Mouse (Mus musculus) embryonic fibroblast, embryonic 13.5 days (primary cell): ENCODE data around the gene Cnpy2. TPM values are rescaled to one million over a fixed set of nuclear protein-coding genes. Genes with fewer than 3 reads are reported as not detected.
A peak's percentile ranks its signal among the peaks of the same experiment; 100 is the strongest.

Experiments used
- H3K27ac ChIP-seq: 2 replicates; pipeline ENCODE4 v1.5.1; 2012; ENCODE audit warnings: low read length, control low read depth, inconsistent platforms; ENCODE audit not compliant: insufficient read depth
- H3K4me1 ChIP-seq: 2 replicates; pipeline ENCODE4 v1.6.1; 2011; ENCODE audit warnings: low read length; ENCODE audit not compliant: control insufficient read depth, insufficient read depth
- H3K4me3 ChIP-seq: 2 replicates; pipeline ENCODE4 v1.5.1; 2011; ENCODE audit warnings: mild to moderate bottlenecking, control low read depth, low read length; ENCODE audit not compliant: insufficient read depth
- CTCF ChIP-seq: IDR thresholded peaks from 2 replicates; pipeline ENCODE4 v1.5.1; 2011; ENCODE audit warnings: mild to moderate bottlenecking, control low read depth, low read length, moderate library complexity, borderline replicate concordance; ENCODE audit not compliant: insufficient read depth
- POLR2A ChIP-seq: IDR thresholded peaks from 2 replicates; pipeline ENCODE4 v1.6.1; 2011; ENCODE audit warnings: low read depth, mild to moderate bottlenecking, control low read depth, low read length, moderate library complexity
- polyA plus RNA-seq: library from polyadenylated mRNA; stranded (reverse); fragments of >200 nt; gene quantifications from 2 replicates; pipeline ENCODE4 v1.2.4, GENCODE M21; 2011; ENCODE audit warnings: low read depth; ENCODE audit not compliant: missing spikeins, insufficient read length

The Cnpy2 gene
- polyA plus RNA-seq, 1 experiment: 145 TPM

- H3K4me1 ChIP-seq: peaks cover 5% of the 10 kb centered on the region
- TF ChIP-seq CTCF: no peak
- H3K4me3 ChIP-seq: peak overlapping the region; percentile 54
- peak overlapping the region; percentile 67; the same call in 1 of the 2 replicates for H3K27ac ChIP-seq
Measured at GRCm38 (mm10) chr10:128336597-128336996, 14.3 kb downstream of the Cnpy2 start.

- peak within 1 kb of the TSS; percentile 67 for H3K27ac ChIP-seq
- peaks cover 5% of the 10 kb centered on the region for H3K4me1 ChIP-seq
- peak within 1 kb of the TSS; percentile 92 for H3K4me3 ChIP-seq
- TF ChIP-seq CTCF (no peak), POLR2A (peak; percentile 80)
Measured at GRCm38 (mm10) chr10:128337306-128338181, 15.3 kb downstream of the Cnpy2 start, which contains the start of gene Cs. Gene Cs, plus strand, starts transcription at chr10:128337734.

GRCm38 (mm10) chr10:128338415-128338814 is 16.2 kb downstream of the Cnpy2 start:
- Histone ChIP-seq H3K4me3 (peak overlapping the region; percentile 92), H3K27ac (0 out of 2 replicates have a peak overlapping the region, but pooled peaks have one; percentile 53), H3K4me1 (peaks cover 6% of the 10 kb centered on the region)
- TF ChIP-seq CTCF (no peak), POLR2A (no peak)

- Histone ChIP-seq H3K4me1 (peaks cover 7% of the 10 kb centered on the region), H3K27ac (no peak overlapping the region), H3K4me3 (peak overlapping the region; percentile 92)
- no peak for TF ChIP-seq POLR2A
Measured at GRCm38 (mm10) chr10:128338948-128339347, 16.7 kb downstream of the Cnpy2 start.

GRCm38 (mm10) chr10:128340257-128340656 is 18.0 kb downstream of the Cnpy2 start:
- Histone ChIP-seq H3K27ac (no peak overlapping the region), H3K4me1 (peaks cover 10% of the 10 kb centered on the region), H3K4me3 (no peak overlapping the region)
- TF ChIP-seq POLR2A (no peak), CTCF (no peak)

GRCm38 (mm10) chr10:128343436-128343835 is 21.2 kb downstream of the Cnpy2 start:
- TF ChIP-seq CTCF (no peak), POLR2A (no peak)
- Histone ChIP-seq H3K4me1 (peaks cover 17% of the 10 kb centered on the region), H3K4me3 (no peak overlapping the region), H3K27ac (peak overlapping the region; percentile 31; the same call in 1 of the 2 replicates)

- H3K4me1 ChIP-seq: peaks cover 13% of the 10 kb centered on the region
- peak overlapping the region; percentile 74 for H3K27ac ChIP-seq
- H3K4me3 ChIP-seq: no peak overlapping the region
- TF ChIP-seq CTCF: no peak
- no peak for TF ChIP-seq POLR2A
Measured at GRCm38 (mm10) chr10:128344568-128345275, 22.5 kb downstream of the Cnpy2 start.

- Histone ChIP-seq H3K4me3 (no peak overlapping the region), H3K27ac (no peak overlapping the region), H3K4me1 (peaks cover 12% of the 10 kb centered on the region)
- TF ChIP-seq CTCF: no peak
- no peak for TF ChIP-seq POLR2A
Measured at GRCm38 (mm10) chr10:128347541-128347940, 25.3 kb downstream of the Cnpy2 start.

GRCm38 (mm10) chr10:128358796-128359195 is 36.5 kb downstream of the Cnpy2 start:
- TF ChIP-seq CTCF (no peak), POLR2A (no peak)
- no peak overlapping the region for H3K4me3 ChIP-seq
- no peak overlapping the region for H3K27ac ChIP-seq
- H3K4me1 ChIP-seq: no peaks in the 10 kb centered on the region

GRCm38 (mm10) chr10:128359226-128359625 is 37.0 kb downstream of the Cnpy2 start:
- Histone ChIP-seq H3K27ac (no peak overlapping the region), H3K4me1 (no peaks in the 10 kb centered on the region), H3K4me3 (no peak overlapping the region)
- no peak for TF ChIP-seq POLR2A
- no peak for TF ChIP-seq CTCF
